23 mouse cellular contexts compared by ENCODE assay signal in the genomic region with DNA sequence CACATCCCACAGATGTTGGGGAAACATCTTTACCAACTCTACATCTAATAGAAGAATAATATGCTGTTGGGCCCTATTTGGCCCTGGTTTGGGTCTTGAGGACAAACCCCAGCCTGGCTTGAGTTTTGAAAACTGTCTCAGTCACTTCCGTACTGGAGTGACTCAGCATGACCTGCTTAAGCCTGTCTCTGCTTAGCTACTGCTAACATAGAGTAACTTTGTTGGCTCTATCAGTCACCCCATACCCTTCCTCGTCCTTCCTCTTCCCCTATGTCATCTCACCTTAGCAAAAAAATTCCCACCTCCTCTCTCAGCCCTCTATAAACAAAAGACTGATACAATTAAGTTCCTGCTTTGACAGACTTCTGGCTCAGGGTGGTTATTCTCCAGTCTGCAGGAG.
A peak's percentile ranks its signal among the peaks of the same experiment; 100 is the strongest.
DNase-seq lines count a peak whose midpoint lies in the region; ATAC-seq lines count a peak whose summit lies in the region.
"Had no signal": no experiment of that assay in that cellular context is flagged by ENCODE, and none has a peak within 500 bp of the region (broad histone marks: within the 10 kb centered on the region; RNA-seq: fewer than 3 reads in every experiment).

No protein-coding gene starts in this region.

- ATAC-seq in common myeloid progenitor, adult 5-6 weeks (replicated peaks; ENCODE audit: low read depth, poor library complexity, severe bottlenecking) = peak; percentile 94
- peak; percentile 88 for ATAC-seq in megakaryocyte, adult 5-6 weeks (ENCODE audit: poor library complexity, severe bottlenecking)
- ATAC-seq: forebrain, embryonic 14.5 days; liver, embryonic 12.5 days; midbrain, embryonic 13.5 days had no signal

- peak; percentile 3 for DNase-seq in kidney, adult 9 months
- DNase-seq in kidney, adult 8-10 months = no peak
- DNase-seq in right cerebral cortex, adult 2 months (ENCODE audit: low spot score in 2 of 2) = no peak
- no peak for DNase-seq in heart, adult 8-10 months (ENCODE audit: low spot score)
- DNase-seq in heart, adult 18-20 months = no peak
- DNase-seq: adrenal gland, postnatal 36 days; B cell, adult 2 months; cerebellum, adult 11-12 months; cerebellum, postnatal 14 days; embryo, embryonic 11 days; heart, adult 11 months; kidney, adult 11 months; kidney, postnatal 14 days; layer of hippocampus, postnatal 36 days; lung, adult 18-20 months; lung, postnatal 10 days; thymus, adult 18-20 months; thymus, postnatal 36 days had no signal
